23 mouse cellular contexts compared by ENCODE assay signal in the genomic region with DNA sequence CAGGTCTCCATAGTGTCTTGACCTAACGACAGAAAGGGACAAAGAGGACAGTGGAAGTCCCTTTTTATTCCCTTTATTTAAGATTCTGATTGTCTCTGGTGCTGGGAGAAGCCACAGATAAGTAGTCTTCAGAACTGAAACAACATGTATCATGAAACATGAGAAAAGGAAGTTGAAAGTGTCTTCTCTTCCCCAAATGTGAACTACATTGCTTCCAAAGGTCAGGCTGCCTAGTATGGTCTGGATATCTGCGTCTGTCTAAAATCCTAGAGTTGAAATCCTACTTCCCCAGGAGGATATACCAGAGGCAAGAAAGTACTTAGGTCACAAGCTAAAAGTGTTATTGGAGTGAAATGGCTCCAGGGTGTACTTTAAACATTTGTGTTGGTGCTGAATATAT. TPM values are rescaled to one million over a fixed set of nuclear protein-coding genes. Genes with fewer than 3 reads are reported as not detected.
DNase-seq lines count a peak whose midpoint lies in the region; ATAC-seq and TF ChIP-seq lines count a peak whose summit lies in the region.
"Had no signal": no experiment of that assay in that cellular context is flagged by ENCODE, and none has a peak within 500 bp of the region (broad histone marks: within the 10 kb centered on the region; RNA-seq: fewer than 3 reads in every experiment).

No protein-coding gene starts in this region.

- no peak overlapping the region for H3K9ac ChIP-seq in heart, embryonic 12.5 days
- H3K9ac ChIP-seq in heart, postnatal 0 days (replicated peaks; ENCODE audit: low read depth, low read length) = no peak overlapping the region
- no peak overlapping the region for H3K9ac ChIP-seq in heart, embryonic 11.5 days (ENCODE audit: low read depth, low read length)
- H3K9ac ChIP-seq: embryonic facial prominence, embryonic 15.5 days; hindbrain, embryonic 15.5 days had no signal

- WGBS in heart, embryonic 12.5 days = 72% methylated on average over 2 of the region's 2 CpGs
- WGBS in heart, postnatal 0 days = 40% methylated on average over 2 of the region's 2 CpGs
- 64% methylated on average over 2 of the region's 2 CpGs for whole genome bisulfite sequencing in heart, embryonic 11.5 days (ENCODE audit: insufficient replicate concordance)

- intact Hi-C loops in left cerebral cortex, postnatal 25 days (cut with DNase I) = no loop called here

- peak overlapping the region; percentile 33; the same call in 1 of the 2 replicates for H3K27ac ChIP-seq in heart, embryonic 12.5 days (ENCODE audit: poor library complexity, severe bottlenecking)
- peak overlapping the region; percentile 32; the same call in 1 of the 2 replicates for H3K27ac ChIP-seq in heart, postnatal 0 days (ENCODE audit: low read depth)
- no peak overlapping the region for H3K27ac ChIP-seq in heart, embryonic 11.5 days (ENCODE audit: low read depth, low read length)
- H3K27ac ChIP-seq in bone marrow macrophage, adult 2 months (ENCODE audit: insufficient read depth, low read depth, low read length) = peak overlapping the region; percentile 76
- H3K27ac ChIP-seq: embryonic facial prominence, embryonic 15.5 days; forebrain, embryonic 10.5 days; hindbrain, embryonic 15.5 days had no signal

- TF ChIP-seq POLR2A in bone marrow macrophage, adult 2 months (IDR thresholded peaks at IDR 0.05; ENCODE audit: borderline replicate concordance, low read depth, low read length) = no peak

- TF ChIP-seq CTCF in heart, postnatal 0 days (IDR thresholded peaks at IDR 0.05; ENCODE audit: low read depth) = no peak
- no peak for TF ChIP-seq CTCF in bone marrow macrophage, adult 2 months (IDR thresholded peaks at IDR 0.05; ENCODE audit: low read depth, low read length)

- no peaks in the 10 kb centered on the region for H3K27me3 ChIP-seq in heart, embryonic 12.5 days (replicated peaks)
- no peaks in the 10 kb centered on the region for H3K27me3 ChIP-seq in heart, postnatal 0 days (ENCODE audit: control insufficient read depth, insufficient read depth, low read length)
- H3K27me3 ChIP-seq in heart, embryonic 11.5 days (ENCODE audit: control insufficient read depth, insufficient read depth, low read length) = no peaks in the 10 kb centered on the region
- H3K27me3 ChIP-seq: CH12.LX; embryonic facial prominence, embryonic 15.5 days; hindbrain, embryonic 15.5 days had no signal

- H3K4me3 ChIP-seq in heart, embryonic 12.5 days = no peak overlapping the region
- H3K4me3 ChIP-seq in heart, postnatal 0 days (ENCODE audit: low read depth, low read length) = no peak overlapping the region
- H3K4me3 ChIP-seq in heart, embryonic 11.5 days (ENCODE audit: low read depth, low read length) = no peak overlapping the region
- no peak overlapping the region for H3K4me3 ChIP-seq in bone marrow macrophage, adult 2 months (ENCODE audit: insufficient read depth, low read length)
- H3K4me3 ChIP-seq: embryonic facial prominence, embryonic 15.5 days; erythroblast, embryonic 14.5 days; forebrain, embryonic 10.5 days; hindbrain, embryonic 15.5 days had no signal

- H3K4me2 ChIP-seq in heart, embryonic 12.5 days = no peak overlapping the region
- H3K4me2 ChIP-seq in heart, postnatal 0 days (ENCODE audit: low read depth, low read length) = no peak overlapping the region
- H3K4me2 ChIP-seq in heart, embryonic 11.5 days = no peak overlapping the region
- H3K4me2 ChIP-seq: embryonic facial prominence, embryonic 15.5 days; hindbrain, embryonic 15.5 days had no signal

- DNase-seq in heart, adult 11 months = no peak
- no peak for DNase-seq in heart, postnatal 0 days (ENCODE audit: low spot score)
- DNase-seq in left cerebral cortex, postnatal 25 days (ENCODE audit: low spot score in 2 of 2) = no peak
- no peak for DNase-seq in frontal cortex, postnatal 36 days (ENCODE audit: low spot score in 2 of 2)
- DNase-seq: adrenal gland, adult 2 months; adrenal gland, postnatal 25 days; cerebellum, adult 8-10 months; cerebellum, postnatal 14 days; embryo, embryonic 11 days; gastrocnemius, postnatal 25 days; heart, postnatal 14 days; kidney, adult 2 months had no signal

- H3K4me1 ChIP-seq in heart, embryonic 12.5 days (replicated peaks) = peaks cover 47% of the 10 kb centered on the region
- H3K4me1 ChIP-seq in heart, postnatal 0 days (ENCODE audit: control insufficient read depth, insufficient read depth) = peaks cover 9% of the 10 kb centered on the region; the same call in 1 of the 2 replicates
- H3K4me1 ChIP-seq in heart, embryonic 11.5 days (ENCODE audit: control insufficient read depth, insufficient read depth, low read length) = peaks cover 21% of the 10 kb centered on the region
- H3K4me1 ChIP-seq in bone marrow macrophage, adult 2 months (ENCODE audit: control insufficient read depth, insufficient read depth, low read length) = peaks cover 31% of the 10 kb centered on the region
- H3K4me1 ChIP-seq: embryonic facial prominence, embryonic 15.5 days; hindbrain, embryonic 15.5 days had no signal

- no peaks in the 10 kb centered on the region for H3K9me3 ChIP-seq in heart, embryonic 12.5 days (replicated peaks)
- no peaks in the 10 kb centered on the region for H3K9me3 ChIP-seq in heart, postnatal 0 days (replicated peaks; ENCODE audit: control insufficient read depth, low read length)
- no peaks in the 10 kb centered on the region for H3K9me3 ChIP-seq in heart, embryonic 11.5 days (replicated peaks; ENCODE audit: control insufficient read depth, low read length)
- H3K9me3 ChIP-seq: embryonic facial prominence, embryonic 15.5 days; forebrain, embryonic 10.5 days; hindbrain, embryonic 15.5 days had no signal

- TF ChIP-seq EP300 in heart, postnatal 0 days (IDR thresholded peaks at IDR 0.05; ENCODE audit: low read depth) = no peak

- no peak for ATAC-seq in heart, embryonic 12.5 days (ENCODE audit: insufficient number of reproducible peaks, low FRiP score)
- no peak for ATAC-seq in heart, postnatal 0 days (ENCODE audit: insufficient read depth, low read depth)
- no peak for ATAC-seq in heart, embryonic 11.5 days (replicated peaks; ENCODE audit: insufficient number of reproducible peaks, low FRiP score, low TSS enrichment)
- ATAC-seq in megakaryocyte, adult 5-6 weeks (ENCODE audit: poor library complexity, severe bottlenecking) = peak; percentile 65
- ATAC-seq: forebrain, embryonic 14.5 days; intestine, embryonic 16.5 days had no signal

- H3K36me3 ChIP-seq in heart, embryonic 12.5 days = peaks cover 25% of the 10 kb centered on the region
- H3K36me3 ChIP-seq in heart, postnatal 0 days (replicated peaks; ENCODE audit: control insufficient read depth, insufficient read depth, low read length) = peaks cover 14% of the 10 kb centered on the region
- H3K36me3 ChIP-seq in heart, embryonic 11.5 days (ENCODE audit: control insufficient read depth, insufficient read depth, low read length) = no peaks in the 10 kb centered on the region
- H3K36me3 ChIP-seq: embryonic facial prominence, embryonic 15.5 days; forebrain, embryonic 10.5 days; hindbrain, embryonic 15.5 days had no signal

RNA-seq across cellular contexts. Expression of a gene that starts 34.9 kb away (rescaled TPM):
- polyA plus RNA-seq in heart, embryonic 12.5 days (2016; fragmentation: Nextera tagmentation; extraction: Ambion mirVana) = 100 and 115 TPM in 2 replicates
- total RNA-seq in heart, postnatal 0 days (2014; rRNA removed; ENCODE audit: low replicate concordance) = 875 and 912 TPM in 2 replicates
- polyA plus RNA-seq in heart, postnatal 0 days (2015; fragmentation: Nextera tagmentation; extraction: Ambion mirVana) = 59.9 and 71.6 TPM in 2 replicates
- polyA plus RNA-seq in heart, embryonic 11.5 days (2014; fragmentation: Nextera tagmentation; extraction: Ambion mirVana) = 126 and 148 TPM in 2 replicates
- polyA plus RNA-seq in bone marrow macrophage, adult 2 months (2012; ENCODE audit: insufficient read depth, insufficient read length, missing spikeins) = 42.2 and 46.2 TPM in 2 replicates
- 19.3 and 23.5 TPM in 2 replicates for total RNA-seq in megakaryocyte, adult 5-6 weeks (2015)
- 24.6 and 30.6 TPM in 2 replicates for total RNA-seq in megakaryocyte, adult 5-6 weeks (2017)
- total RNA-seq in left cerebral cortex, postnatal 25 days (2021) = 100 to 1,000 TPM; 213 to 244 TPM
- total RNA-seq: CH12.LX had no signal
- polyA plus RNA-seq: erythroblast, embryonic 14.5 days had no signal
